8 mouse cellular contexts compared by ENCODE assay signal in the genomic region with DNA sequence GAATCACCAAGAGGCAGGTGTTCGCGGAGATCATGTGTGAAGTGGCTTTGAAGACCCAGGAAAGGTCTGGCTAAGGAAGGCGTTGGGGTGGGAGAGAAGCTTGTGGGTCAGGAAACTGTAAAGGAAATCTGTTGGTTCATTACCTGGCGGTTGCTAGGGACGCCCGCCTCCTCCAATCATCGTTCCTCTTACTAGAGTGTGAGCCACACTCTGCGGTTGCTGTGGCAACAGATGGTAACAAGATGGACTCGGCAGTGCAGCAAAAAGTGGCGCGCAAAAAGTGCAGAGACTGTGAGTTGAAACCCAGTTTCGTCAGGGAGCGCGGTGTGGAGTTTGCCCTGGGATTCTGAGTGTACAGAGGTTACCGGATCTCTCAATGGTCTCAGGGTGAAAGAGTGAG. TPM values are rescaled to one million over a fixed set of nuclear protein-coding genes. Genes with fewer than 3 reads are reported as not detected.
DNase-seq lines count a peak whose midpoint lies in the region; ATAC-seq lines count a peak whose summit lies in the region.

A gene (plus strand): TSS at position 237 of the 400 bp plus-strand sequence.

- ATAC-seq in kidney, embryonic 14.5 days (ENCODE audit: low FRiP score, low TSS enrichment), result peak; percentile 97
- peak; percentile 96 for ATAC-seq in limb, embryonic 11.5 days (ENCODE audit: insufficient number of reproducible peaks, low FRiP score, low TSS enrichment, low read depth)
- peak; percentile 97 for ATAC-seq in midbrain, embryonic 15.5 days (replicated peaks)

- DNase-seq in gastrocnemius, postnatal 14 days, result peak; percentile 14
- no peak for DNase-seq in gastrocnemius, postnatal 36 days
- peak; percentile 55 for DNase-seq in cerebellum, adult 9-11 months
- DNase-seq in frontal cortex, postnatal 10 days (ENCODE audit: low spot score in 2 of 2), result peak; percentile 79 to 87
- peak; percentile 99 for DNase-seq in limb, embryonic 11.5 days (ENCODE audit: low spot score)
- DNase-seq in telencephalon, adult 2 months (ENCODE audit: low read depth, low spot score), result peak; percentile 62

- peak within 1 kb of the TSS; percentile 76 for H3K4me2 ChIP-seq in kidney, embryonic 14.5 days (replicated peaks; ENCODE audit: low read depth, low read length)
- peak within 1 kb of the TSS; percentile 82 for H3K4me2 ChIP-seq in limb, embryonic 11.5 days (ENCODE audit: low read depth, severe bottlenecking)
- peak within 1 kb of the TSS; percentile 61 for H3K4me2 ChIP-seq in midbrain, embryonic 15.5 days

- H3K36me3 ChIP-seq in kidney, embryonic 14.5 days (ENCODE audit: control insufficient read depth, insufficient read depth, low read length), result no peaks in the 10 kb centered on the region
- H3K36me3 ChIP-seq in limb, embryonic 11.5 days (ENCODE audit: control insufficient read depth, insufficient read depth, low read length), result no peaks in the 10 kb centered on the region
- no peaks in the 10 kb centered on the region for H3K36me3 ChIP-seq in midbrain, embryonic 15.5 days (replicated peaks)

- H3K27me3 ChIP-seq in kidney, embryonic 14.5 days (ENCODE audit: control insufficient read depth, insufficient read depth, low read length), result no peaks in the 10 kb centered on the region; the same call in 1 of the 2 replicates
- no peaks in the 10 kb centered on the region for H3K27me3 ChIP-seq in limb, embryonic 11.5 days (ENCODE audit: control insufficient read depth, insufficient read depth, low read length)
- no peaks in the 10 kb centered on the region for H3K27me3 ChIP-seq in midbrain, embryonic 15.5 days (replicated peaks)

- peak within 1 kb of the TSS; percentile 42 for H3K4me3 ChIP-seq in kidney, embryonic 14.5 days (ENCODE audit: low read length)
- H3K4me3 ChIP-seq in limb, embryonic 11.5 days (ENCODE audit: low read depth, low read length), result peak within 1 kb of the TSS; percentile 38
- peak within 1 kb of the TSS; percentile 31 for H3K4me3 ChIP-seq in midbrain, embryonic 15.5 days

- no peak within 1 kb of the TSS for H3K27ac ChIP-seq in kidney, embryonic 14.5 days (ENCODE audit: low read depth, low read length)
- H3K27ac ChIP-seq in limb, embryonic 11.5 days (replicated peaks; ENCODE audit: low read depth, low read length), result 0 out of 2 replicates have a peak within 1 kb of the TSS, but pooled peaks have one; percentile 30
- no peak within 1 kb of the TSS for H3K27ac ChIP-seq in midbrain, embryonic 15.5 days

- intact Hi-C loops in gastrocnemius, postnatal 14 days (cut with DNase I; ENCODE audit: low total_unique reads), result no loop called here
- intact Hi-C loops in gastrocnemius, postnatal 36 days (cut with DNase I), result no loop called here

- H3K9me3 ChIP-seq in kidney, embryonic 14.5 days (ENCODE audit: control insufficient read depth, low read length), result no peaks in the 10 kb centered on the region
- no peaks in the 10 kb centered on the region for H3K9me3 ChIP-seq in limb, embryonic 11.5 days (ENCODE audit: control insufficient read depth, low read length)
- no peaks in the 10 kb centered on the region for H3K9me3 ChIP-seq in midbrain, embryonic 15.5 days

- H3K9ac ChIP-seq in kidney, embryonic 14.5 days (ENCODE audit: low read depth, low read length), result peak within 1 kb of the TSS; percentile 54
- peak within 1 kb of the TSS; percentile 52; the same call in 1 of the 2 replicates for H3K9ac ChIP-seq in limb, embryonic 11.5 days (ENCODE audit: low read length)
- H3K9ac ChIP-seq in midbrain, embryonic 15.5 days, result no peak within 1 kb of the TSS; the same call in 1 of the 2 replicates

- no peaks in the 10 kb centered on the region for H3K4me1 ChIP-seq in kidney, embryonic 14.5 days (ENCODE audit: control insufficient read depth, insufficient read depth, low read length)
- no peaks in the 10 kb centered on the region for H3K4me1 ChIP-seq in limb, embryonic 11.5 days (ENCODE audit: control insufficient read depth, insufficient read depth, low read length)
- H3K4me1 ChIP-seq in midbrain, embryonic 15.5 days, result peaks cover 11% of the 10 kb centered on the region

- under 1% methylated on average over 15 of the region's 15 CpGs for WGBS in kidney, embryonic 14.5 days
- WGBS in limb, embryonic 11.5 days, result under 1% methylated on average over 15 of the region's 15 CpGs
- under 1% methylated on average over 15 of the region's 15 CpGs for WGBS in midbrain, embryonic 15.5 days

RNA-seq across cellular contexts. Expression of the gene that starts here (rescaled TPM):
- total RNA-seq in gastrocnemius, postnatal 14 days (2021), result under 1 TPM; 0.07 to 0.08 TPM
- under 1 TPM; 0.05 to 0.07 TPM for total RNA-seq in gastrocnemius, postnatal 36 days (2021)
- 0.16 TPM in 1 of 2 replicates, not detected in the other for polyA plus RNA-seq in kidney, embryonic 14.5 days (2014; fragmentation: Nextera tagmentation; extraction: Ambion mirVana)
- not detected in 2 replicates for polyA plus RNA-seq in limb, embryonic 11.5 days (2014; fragmentation: Nextera tagmentation; extraction: Ambion mirVana)
- polyA plus RNA-seq in midbrain, embryonic 15.5 days (2015; fragmentation: Nextera tagmentation; extraction: Ambion mirVana), result 0.34 and 0.44 TPM in 2 replicates

Comparison
In these comparisons a context has a peak if more than half of its experiments do, and no peak if none do; other contexts are left out.
1. Peak in DNase-seq in gastrocnemius, postnatal 14 days; RNA of the gene not detected or under 1 TPM.
2. Peak in ATAC-seq, H3K4me3 ChIP-seq, H3K9ac ChIP-seq and H3K4me2 ChIP-seq in kidney, embryonic 14.5 days; RNA of the gene not detected or under 1 TPM.
3. Peak in DNase-seq, ATAC-seq, H3K4me3 ChIP-seq, H3K27ac ChIP-seq, H3K9ac ChIP-seq and H3K4me2 ChIP-seq in limb, embryonic 11.5 days; RNA of the gene not detected or under 1 TPM.
4. Peak in ATAC-seq, H3K4me3 ChIP-seq and H3K4me2 ChIP-seq in midbrain, embryonic 15.5 days; RNA of the gene not detected or under 1 TPM.
5. DNase-seq: peak in cerebellum, adult 9-11 months (single experiment), frontal cortex, postnatal 10 days (2 of 2) and telencephalon, adult 2 months (single experiment); none in gastrocnemius, postnatal 36 days (0 of 2).
6. Peak in every context shown above with its lines, with median percentiles within 50 percentile points of each other: ATAC-seq, H3K4me2 ChIP-seq and H3K4me3 ChIP-seq.